Mouse (Mus musculus) ES-CJ7 (cell line): Measurements from ENCODE around the gene Mdp1.

Experiments used
- DNase-seq: peaks from one replicate; pipeline ENCODE4 v3.0.0; 2011; ENCODE audit warnings: low read depth, low spot score

The Mdp1 gene

GRCm38 (mm10) chr14:55643060-55643907, 17.0 kb downstream of the Mdp1 start, which contains the start of gene Tm9sf1:
TSS of gene Tm9sf1 (minus strand) at chr14:55643806.
- DNase-seq = peak; percentile 66

DNA sequence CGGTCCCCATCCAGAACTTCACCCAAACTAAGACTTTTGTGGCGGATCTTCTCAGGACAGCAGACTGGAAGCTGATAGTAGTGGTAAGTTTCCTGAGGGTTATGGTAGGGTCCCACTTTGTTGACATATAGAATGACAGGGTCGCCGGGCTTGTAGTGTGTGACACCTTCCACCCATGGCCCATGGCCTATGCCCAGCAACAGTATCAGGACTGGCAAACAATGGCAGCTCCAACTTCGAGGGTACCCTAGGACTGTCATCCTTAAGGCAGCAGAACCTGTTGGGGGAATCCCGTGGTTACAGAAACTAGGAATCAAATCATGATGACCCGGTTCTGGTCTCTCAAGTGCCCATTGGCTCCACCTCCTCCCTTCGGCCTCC, 17.6 kb downstream of the Mdp1 start:
- no peak for DNase-seq

DNA sequence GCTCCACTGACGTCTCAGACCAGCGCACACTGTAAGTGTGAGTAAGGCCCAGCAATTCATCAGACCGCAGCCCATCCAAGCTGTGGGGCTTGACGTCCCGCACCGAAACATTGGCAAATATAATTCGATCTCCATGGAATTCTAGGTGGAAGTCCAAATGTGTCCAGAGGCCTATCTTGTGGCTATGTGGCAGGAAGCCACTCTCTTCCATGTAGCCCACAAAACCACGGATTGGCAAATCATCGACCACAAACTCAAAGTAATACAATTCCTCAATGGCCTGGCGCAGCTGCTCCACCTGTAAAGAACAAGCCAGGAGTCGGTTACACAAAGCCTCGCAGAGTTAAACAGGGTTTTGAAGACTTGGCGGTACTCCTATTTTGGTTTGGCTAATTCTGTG, 19.0 kb downstream of the Mdp1 start:
- no peak for DNase-seq

DNA sequence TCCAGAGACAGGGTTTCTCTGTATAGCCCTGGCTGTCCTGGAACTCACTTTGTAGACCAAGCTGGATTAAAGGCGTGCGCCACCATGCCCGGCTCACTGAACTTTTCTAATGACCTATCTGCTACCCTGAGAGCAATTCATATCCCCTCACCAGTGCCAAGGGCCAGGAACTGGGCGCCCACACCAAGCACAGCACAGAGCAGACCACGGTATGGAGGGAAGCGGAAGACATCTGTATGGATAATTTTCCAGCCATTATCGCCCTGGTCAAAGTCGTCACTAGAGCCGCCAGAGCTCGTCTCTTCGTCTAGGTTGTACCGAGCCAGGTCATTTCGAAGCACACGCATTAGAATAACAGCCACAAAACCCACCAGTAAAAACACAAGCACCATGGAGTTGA, 19.5 kb downstream of the Mdp1 start:
- no peak for DNase-seq

DNA sequence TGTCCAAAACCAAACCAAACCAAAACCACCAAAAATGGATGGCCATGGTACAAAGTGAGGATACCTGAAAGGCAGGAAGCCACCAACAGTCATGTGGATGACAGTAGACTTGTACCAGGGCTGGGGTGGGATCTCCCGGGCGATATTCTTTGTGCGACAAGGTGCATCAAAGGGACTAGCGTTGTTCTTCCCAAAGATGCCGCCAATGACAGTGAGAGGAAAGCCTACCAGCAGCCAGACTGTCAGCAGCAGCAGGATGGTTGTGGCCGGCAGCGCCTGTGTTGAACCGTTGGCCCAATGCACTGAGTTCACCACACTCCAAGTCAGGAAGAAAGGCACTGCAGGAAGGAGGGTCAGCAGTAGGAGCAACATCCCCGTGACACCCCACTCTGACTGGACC, 22.5 kb downstream of the Mdp1 start, which contains the start of gene Gm49378:
Gm49378 (minus strand) TSS at position 101 of the 400 bp plus-strand sequence.
- DNase-seq = no peak

- DNase-seq = peak; percentile 90
Observed at GRCm38 (mm10) chr14:55635523-55636007, 24.7 kb downstream of the Mdp1 start, which contains the start of gene Ipo4. TSS of gene Ipo4 (minus strand) at chr14:55635957.

DNA sequence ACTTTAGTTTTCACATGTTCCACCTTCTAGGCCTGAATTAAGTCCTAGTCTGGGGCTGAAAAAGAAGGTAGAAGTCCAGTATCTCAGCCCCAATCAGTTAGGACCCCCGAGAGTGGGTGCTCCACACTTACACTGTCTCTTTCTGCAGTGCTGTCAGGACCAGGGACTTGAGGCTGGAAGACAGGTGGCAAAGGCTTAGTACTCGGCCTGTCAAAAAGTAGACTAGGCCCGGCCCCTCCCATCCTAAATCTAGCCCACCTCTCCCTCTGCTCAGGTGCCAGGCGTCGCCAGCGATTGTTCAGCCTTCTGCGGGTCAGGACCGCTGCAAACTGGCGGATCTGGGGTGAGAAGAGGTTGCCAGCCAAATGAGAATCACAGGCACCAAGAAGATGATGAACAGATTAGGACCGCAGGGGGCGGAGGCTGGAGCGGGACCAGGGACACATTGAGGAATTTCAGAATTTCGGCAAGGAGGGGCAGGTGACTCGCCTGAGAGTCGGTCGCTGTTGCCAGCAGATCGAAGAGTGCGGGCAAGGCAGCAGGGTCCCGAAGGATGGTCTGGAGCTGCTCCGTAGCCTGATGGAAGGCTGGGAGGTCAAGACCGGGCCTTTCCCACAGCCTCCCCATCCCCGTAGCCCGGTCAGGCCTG, 25.3 kb downstream of the Mdp1 start:
- DNase-seq = peak; percentile 25

- DNase-seq = peak; percentile 68
Observed at GRCm38 (mm10) chr14:55629312-55629711, 31.0 kb downstream of the Mdp1 start.

GRCm38 (mm10) chr14:55628077-55628827, 32.1 kb downstream of the Mdp1 start:
- DNase-seq = no peak

- no peak for DNase-seq
Observed at GRCm38 (mm10) chr14:55618486-55619195, 41.7 kb downstream of the Mdp1 start.

GRCm38 (mm10) chr14:55617822-55618221, 42.5 kb downstream of the Mdp1 start, which contains the start of gene Rec8:
TSS of gene Rec8 (plus strand) at chr14:55618037.
- DNase-seq = peak; percentile 97

DNA sequence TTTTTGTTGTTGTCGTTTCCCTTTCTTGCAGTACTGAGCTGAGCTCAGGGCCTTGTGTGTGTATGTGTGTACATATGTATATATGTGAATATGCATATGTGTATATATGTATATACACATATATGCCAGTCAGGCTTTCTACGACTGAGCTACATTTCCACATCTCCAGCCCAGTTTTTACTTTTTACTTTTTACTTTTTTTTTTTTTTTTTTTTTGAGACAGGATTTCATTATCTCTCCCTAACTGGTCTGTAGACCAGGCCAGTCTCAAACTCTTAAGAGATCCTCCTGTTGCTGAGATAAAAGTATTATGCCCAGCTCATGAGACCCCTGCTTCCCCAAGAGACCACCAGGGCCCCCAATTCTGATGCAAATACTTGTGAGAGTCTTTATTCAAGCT, 43.5 kb downstream of the Mdp1 start:
- DNase-seq = no peak

DNA sequence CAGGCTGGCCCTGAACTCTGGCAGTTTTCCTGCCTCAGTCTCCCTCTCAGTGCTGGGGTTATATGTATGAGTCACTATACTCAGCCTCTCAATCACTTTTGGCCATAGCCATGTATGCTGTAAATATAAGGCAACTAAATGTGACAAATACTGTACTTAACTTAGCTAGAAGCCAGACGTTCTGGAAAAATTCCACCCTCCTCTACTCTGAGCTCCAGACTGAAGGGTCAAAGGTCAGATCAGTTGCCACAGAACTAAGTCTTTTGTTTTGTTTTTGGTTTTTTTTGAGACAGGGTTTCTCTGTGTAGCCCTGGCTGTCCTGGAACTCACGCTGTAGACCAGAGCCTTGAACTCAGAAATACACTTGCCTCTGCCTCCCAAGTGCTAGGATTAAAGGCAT, 44.4 kb downstream of the Mdp1 start:
- no peak for DNase-seq

DNA sequence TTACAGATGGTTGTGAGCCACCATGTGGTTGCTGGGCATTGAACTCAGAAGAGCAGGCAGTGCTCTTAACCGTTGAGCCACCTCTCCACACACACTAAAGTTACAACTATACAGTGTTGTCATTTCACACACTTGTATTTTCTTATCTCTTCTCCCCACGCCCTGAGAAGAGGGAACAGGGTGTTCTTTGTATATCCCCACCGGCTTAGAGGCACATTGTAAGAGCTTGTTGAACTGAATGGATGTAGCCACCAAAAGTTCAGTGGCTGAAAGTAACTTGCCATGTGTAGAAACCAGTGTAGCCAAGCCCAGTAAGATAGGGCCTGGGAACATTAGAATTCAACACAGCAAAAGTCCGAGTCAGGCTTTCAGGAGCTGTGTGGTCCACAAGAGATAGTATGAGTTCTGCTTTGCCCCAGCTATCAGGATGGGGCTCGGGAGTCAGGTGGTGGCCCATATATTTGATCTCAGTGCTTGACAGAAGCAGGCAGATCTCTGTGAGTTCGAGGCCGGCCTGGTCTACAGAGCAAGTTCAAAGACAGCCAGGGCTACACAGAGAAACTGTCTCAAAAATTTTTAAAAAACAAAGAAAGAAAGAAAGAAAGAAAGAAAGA, 45.6 kb downstream of the Mdp1 start:
- no peak for DNase-seq

GRCm38 (mm10) chr14:55613346-55613745, 47.0 kb downstream of the Mdp1 start:
- no peak for DNase-seq

DNA sequence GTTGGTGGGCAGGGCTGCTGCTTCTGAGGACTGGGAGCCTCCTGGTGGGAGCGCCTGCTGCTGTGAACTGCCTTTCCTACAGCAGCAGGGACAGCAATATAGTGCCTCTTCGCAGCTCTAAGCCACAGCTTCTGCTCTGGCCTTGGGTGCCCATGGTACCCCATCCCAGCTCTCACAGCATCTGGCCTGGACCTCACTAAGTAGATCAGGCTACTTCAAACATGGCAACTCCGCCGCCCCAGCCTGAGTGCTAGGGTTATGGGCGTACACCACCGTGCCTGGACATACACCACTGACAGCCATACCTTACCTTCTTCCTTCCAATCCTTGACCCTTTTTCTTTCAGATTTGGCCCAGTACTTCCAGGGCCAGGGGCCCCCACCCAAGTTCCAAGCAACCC, 52.0 kb downstream of the Mdp1 start:
- no peak for DNase-seq
